Mouse (Mus musculus) thymus, adult 2 months (tissue): ENCODE measurements around the gene Ehbp1. TPM values are rescaled to one million over a fixed set of nuclear protein-coding genes. Genes with fewer than 3 reads are reported as not detected.

Experiments
- DNase-seq: peaks from one replicate; pipeline ENCODE4 v3.0.0; 2021
- H3K27ac ChIP-seq: fragments of 200-500 bp; 2 replicates; pipeline ENCODE4 v1.5.1; 2012; ENCODE audit warnings: low read length, control low read depth; ENCODE audit not compliant: control insufficient read depth, insufficient read depth
- H3K27me3 ChIP-seq: fragments of 200-500 bp; 2 replicates; pipeline ENCODE4 v1.6.1; 2012; ENCODE audit warnings: mild to moderate bottlenecking, low read length, moderate library complexity, mixed read lengths; ENCODE audit not compliant: control insufficient read depth, insufficient read depth
- H3K36me3 ChIP-seq: fragments of 200-500 bp; 2 replicates; pipeline ENCODE4 v1.6.1; 2012; ENCODE audit warnings: mild to moderate bottlenecking, low read length, moderate library complexity; ENCODE audit not compliant: control insufficient read depth, insufficient read depth
- H3K4me1 ChIP-seq: fragments of 200-500 bp; replicated peaks from 2 replicates; pipeline ENCODE4 v1.6.1; 2012; ENCODE audit warnings: low read length; ENCODE audit not compliant: control insufficient read depth, insufficient read depth
- H3K4me3 ChIP-seq: fragments of 200-500 bp; 2 replicates; pipeline ENCODE4 v1.5.1; 2012; ENCODE audit warnings: mild to moderate bottlenecking, low read length, control low read depth, moderate library complexity; ENCODE audit not compliant: control insufficient read depth, insufficient read depth
- CTCF ChIP-seq: fragments of 200-500 bp; IDR thresholded peaks from 2 replicates; pipeline ENCODE4 v1.5.1; 2012; ENCODE audit warnings: mild to moderate bottlenecking, control low read depth, low read length, moderate library complexity, borderline replicate concordance; ENCODE audit not compliant: control insufficient read depth, poor library complexity, insufficient read depth; ENCODE audit errors: extremely low read depth
- POLR2A ChIP-seq: fragments of 200-500 bp; IDR thresholded peaks from 2 replicates; pipeline ENCODE4 v1.6.1; 2012; ENCODE audit warnings: mild to moderate bottlenecking, low read length, control low read depth, moderate library complexity; ENCODE audit not compliant: control insufficient read depth, poor library complexity, insufficient read depth; ENCODE audit errors: extremely low read depth
- WGBS: fragments of 180-500 bp; shearing (Covaris S2); methylation state at CpG from one replicate; pipeline ENCODE4 v1.1.7; 2018; 5-methylcytosine and 5-hydroxymethylcytosine counted together
- polyA plus RNA-seq: library from polyadenylated mRNA; depleted of rRNA; stranded (reverse); fragments of >200 nt; gene quantifications from 2 replicates; pipeline ENCODE4 v1.2.3, GENCODE M21; 2012; rRNA removed

Gene Ehbp1
- 0.48 and 0.75 TPM in 2 replicates for polyA plus RNA-seq

DNA sequence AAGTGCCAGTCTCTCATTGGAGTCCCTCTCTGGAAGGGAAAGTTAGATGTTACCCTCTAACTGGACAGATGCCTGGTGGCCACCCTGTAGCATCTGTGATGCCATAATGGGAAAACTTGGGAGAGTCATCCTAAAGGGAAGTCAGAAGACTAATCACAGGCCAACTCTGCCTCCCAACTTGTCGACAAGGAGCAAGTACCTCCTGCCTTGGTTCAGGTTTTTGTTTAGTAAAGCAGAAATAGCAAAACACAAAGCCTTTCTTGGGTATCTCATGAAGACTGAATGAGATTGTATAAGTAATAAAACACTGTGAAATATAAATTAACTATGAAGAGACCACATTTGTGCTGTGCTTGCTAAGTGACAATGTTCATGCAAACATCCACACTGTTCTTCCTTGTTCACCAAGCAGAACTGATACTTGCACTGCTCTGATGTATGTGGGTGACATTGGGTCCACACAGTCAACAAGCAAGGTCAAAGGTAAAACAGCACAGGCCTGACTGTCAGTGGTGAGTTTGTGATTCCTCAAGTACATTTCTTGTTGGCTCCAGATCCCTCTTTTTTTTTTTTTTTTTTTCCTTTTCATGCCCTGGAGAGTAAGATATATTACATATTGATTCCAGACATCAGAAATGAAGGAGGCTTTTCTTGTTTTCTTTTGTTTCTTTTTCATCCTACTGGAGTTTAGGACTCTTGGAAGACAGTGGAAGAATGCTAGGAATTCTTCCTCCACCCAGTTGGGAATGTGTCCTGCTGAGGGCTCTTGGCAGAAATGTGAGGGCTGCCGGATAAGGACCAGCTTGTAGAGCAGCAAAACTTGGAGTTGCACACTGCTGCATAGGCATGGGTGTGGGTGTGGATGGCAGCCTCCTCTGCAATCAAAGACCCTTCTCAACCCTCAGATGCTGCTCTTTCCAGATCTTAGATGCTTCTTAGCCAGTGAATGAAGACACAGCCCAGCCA, at the start of gene Ehbp1:
Ehbp1 (minus strand) TSS at position 51 of the 966 bp plus-strand sequence.
- DNase-seq = no peak
- H3K27me3 ChIP-seq = no peaks in the 10 kb centered on the region
- no peaks in the 10 kb centered on the region for H3K4me1 ChIP-seq
- no peak within 1 kb of the TSS for H3K4me3 ChIP-seq
- H3K27ac ChIP-seq = no peak within 1 kb of the TSS
- 88% methylated on average over 2 of the region's 2 CpGs for WGBS
- TF ChIP-seq POLR2A (no peak), CTCF (no peak)
- H3K36me3 ChIP-seq = no peaks in the 10 kb centered on the region

GRCm38 (mm10) chr11:22387472-22388098, 45.5 kb upstream of the Ehbp1 start:
- TF ChIP-seq POLR2A = no peak
- DNase-seq = no peak
- no peak overlapping the region for H3K4me3 ChIP-seq
- WGBS = 91% methylated on average over 6 of the region's 6 CpGs
- H3K36me3 ChIP-seq = no peaks in the 10 kb centered on the region
- H3K4me1 ChIP-seq = no peaks in the 10 kb centered on the region
- no peak overlapping the region for H3K27ac ChIP-seq
- H3K27me3 ChIP-seq = no peaks in the 10 kb centered on the region

DNA sequence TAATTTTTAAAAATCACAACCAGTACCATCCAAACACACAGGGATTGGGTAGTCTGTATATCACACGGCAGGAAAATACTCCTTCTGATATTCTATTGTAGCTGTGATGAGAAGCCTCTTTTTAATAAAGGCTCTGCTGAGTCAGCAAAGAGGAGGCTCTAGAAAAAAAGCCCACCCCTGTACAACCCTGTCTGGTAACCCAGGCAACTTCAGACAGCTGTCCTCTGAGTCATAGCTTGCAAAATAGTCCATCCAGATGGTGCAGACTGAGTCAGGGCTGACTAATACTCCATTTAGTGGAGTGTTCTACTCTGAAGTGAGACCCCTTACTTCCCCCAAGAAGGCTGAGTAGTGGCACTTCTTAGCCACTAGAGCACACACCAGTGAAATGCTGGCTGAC, 41.4 kb upstream of the Ehbp1 start:
- 98% methylated on average over 1 of the region's 1 CpGs for WGBS
- H3K27ac ChIP-seq = no peak overlapping the region
- no peaks in the 10 kb centered on the region for H3K4me1 ChIP-seq
- no peaks in the 10 kb centered on the region for H3K36me3 ChIP-seq
- no peak for DNase-seq
- H3K27me3 ChIP-seq = no peaks in the 10 kb centered on the region
- no peak for TF ChIP-seq POLR2A
- TF ChIP-seq CTCF = no peak
- H3K4me3 ChIP-seq = no peak overlapping the region

GRCm38 (mm10) chr11:22374811-22375210, 32.7 kb upstream of the Ehbp1 start:
- Histone ChIP-seq H3K27me3 (no peaks in the 10 kb centered on the region), H3K36me3 (no peaks in the 10 kb centered on the region), H3K4me1 (no peaks in the 10 kb centered on the region), H3K4me3 (no peak overlapping the region), H3K27ac (no peak overlapping the region)
- DNase-seq = no peak
- TF ChIP-seq CTCF (no peak), POLR2A (no peak)
- 93% methylated on average over 2 of the region's 2 CpGs for WGBS

- no peak for DNase-seq
- no peak overlapping the region for H3K4me3 ChIP-seq
These were observed 31.2 kb upstream of the Ehbp1 start for GRCm38 (mm10) chr11:22373290-22373674.

DNA sequence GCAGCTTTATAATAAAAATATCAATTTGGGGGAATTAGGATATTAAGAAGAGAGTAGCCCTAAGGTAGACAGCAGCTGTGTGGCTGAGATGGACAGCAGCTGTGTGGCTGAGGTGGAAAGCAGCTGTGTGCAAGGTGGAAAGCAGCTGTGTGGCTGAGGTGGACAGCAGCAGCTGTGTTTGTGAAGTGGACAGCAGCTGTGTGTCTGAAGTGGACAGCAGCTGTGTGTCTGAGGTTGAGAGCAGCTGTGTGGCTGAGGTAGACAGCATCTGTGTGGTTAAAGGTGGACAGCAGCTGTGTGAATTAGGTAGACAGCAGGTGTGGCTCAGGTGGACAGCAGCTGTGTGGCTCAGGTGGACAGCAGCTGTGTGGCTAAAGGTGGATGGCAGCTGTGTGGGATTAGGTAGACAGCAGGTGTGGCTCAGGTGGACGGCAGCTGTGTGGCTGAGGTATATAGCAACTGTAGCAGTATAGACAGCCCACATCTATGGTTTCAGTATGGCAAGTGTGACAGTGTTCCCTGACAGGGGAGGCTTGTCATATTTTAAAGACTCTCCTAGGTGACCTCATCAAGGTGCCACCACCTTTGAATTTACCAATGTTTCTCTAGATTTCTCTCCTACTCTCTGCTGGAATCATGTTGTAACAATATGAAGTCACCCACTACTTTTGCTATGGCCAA, 30.7 kb upstream of the Ehbp1 start:
- 87% methylated on average over 1 of the region's 1 CpGs for WGBS
- no peak for DNase-seq
- TF ChIP-seq POLR2A = no peak
- TF ChIP-seq CTCF = no peak
- Histone ChIP-seq H3K27ac (no peak overlapping the region), H3K36me3 (no peaks in the 10 kb centered on the region), H3K4me1 (no peaks in the 10 kb centered on the region), H3K27me3 (no peaks in the 10 kb centered on the region), H3K4me3 (no peak overlapping the region)

More at GRCm38 (mm10) chr11:22373290-22373674, 31.2 kb upstream of the Ehbp1 start:
- 92% methylated on average over 3 of the region's 3 CpGs for WGBS
- no peaks in the 10 kb centered on the region for H3K4me1 ChIP-seq
- no peaks in the 10 kb centered on the region for H3K36me3 ChIP-seq
- no peak overlapping the region for H3K27ac ChIP-seq
- H3K27me3 ChIP-seq = no peaks in the 10 kb centered on the region
- TF ChIP-seq POLR2A (no peak), CTCF (no peak)
